Mouse (Mus musculus): ENCODE measurements around the gene Ccdc51. TPM values are rescaled to one million over a fixed set of nuclear protein-coding genes. Genes with fewer than 3 reads are reported as not detected.
A peak's percentile ranks its signal among the peaks of the same experiment; 100 is the strongest.

Ccdc51 gene
- polyA plus RNA-seq, 1 experiment from 2014 or later, result 13.4 TPM

DNA sequence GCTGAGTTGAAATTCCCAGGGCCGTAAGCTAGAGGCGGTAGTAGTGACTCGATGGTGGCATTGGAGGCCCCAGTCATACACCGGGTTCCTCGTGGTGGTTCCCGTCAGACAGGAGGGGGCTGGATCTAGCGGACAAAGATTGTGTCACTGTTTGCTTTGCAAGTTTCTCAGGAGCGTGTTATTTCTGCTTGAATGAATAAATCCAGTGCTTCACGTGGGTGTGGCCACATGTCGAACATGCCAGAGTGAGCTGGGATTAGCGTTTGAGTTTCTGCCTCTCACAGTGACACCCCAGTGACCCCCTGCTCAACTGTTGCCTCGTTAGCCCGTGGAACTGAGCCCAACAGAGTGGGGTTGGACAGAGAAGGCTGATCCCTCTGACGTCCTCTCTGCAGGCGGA, 8.2 kb downstream of the Ccdc51 start:
- Histone ChIP-seq H3K9ac (ENCODE audit: low read length) (no peak overlapping the region), H3K9me3 (ENCODE audit: control insufficient read depth, low read length) (no peaks in the 10 kb centered on the region), H3K4me1 (ENCODE audit: control insufficient read depth, insufficient read depth, low read length) (peaks cover 10% of the 10 kb centered on the region), H3K4me2 (ENCODE audit: low read depth) (no peak overlapping the region), H3K4me3 (ENCODE audit: low read depth, low read length) (no peak overlapping the region), H3K36me3 (ENCODE audit: control insufficient read depth, insufficient read depth, low read length) (peaks cover 2% of the 10 kb centered on the region; the same call in 1 of the 2 replicates), H3K27me3 (ENCODE audit: control insufficient read depth, insufficient read depth, low read length) (no peaks in the 10 kb centered on the region), H3K27ac (ENCODE audit: low read depth, low read length) (no peak overlapping the region)
- DNase-seq (ENCODE audit: low spot score), result no peak
- no peak for ATAC-seq (ENCODE audit: insufficient read depth, low FRiP score, low TSS enrichment)
- WGBS, result 83% methylated on average over 15 of the region's 15 CpGs

DNA sequence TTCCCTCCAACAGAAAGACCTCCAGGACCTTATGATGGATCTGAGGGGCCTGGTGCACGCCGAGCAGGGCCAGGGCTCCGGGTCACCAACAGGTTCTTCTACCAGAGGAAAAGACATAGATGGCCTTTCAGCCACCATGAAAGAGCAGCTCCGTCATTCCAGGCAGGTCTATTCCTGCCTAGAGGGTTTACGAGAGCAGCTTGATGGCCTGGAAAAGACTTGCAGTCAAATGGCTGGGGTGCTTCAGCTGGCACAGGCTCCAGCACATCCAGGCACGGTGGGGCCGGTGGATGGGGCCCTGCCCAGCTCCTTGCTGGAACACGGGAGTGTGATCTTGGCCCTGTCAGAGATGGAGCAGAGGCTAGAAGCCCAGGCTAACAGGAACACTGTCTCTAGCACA, 9.5 kb downstream of the Ccdc51 start:
- DNase-seq (ENCODE audit: low spot score), result no peak
- H3K4me2 ChIP-seq (ENCODE audit: low read depth), result no peak overlapping the region
- H3K36me3 ChIP-seq (ENCODE audit: control insufficient read depth, insufficient read depth, low read length), result peaks cover 2% of the 10 kb centered on the region; the same call in 1 of the 2 replicates
- no peak for ATAC-seq (ENCODE audit: insufficient read depth, low FRiP score, low TSS enrichment)
- no peaks in the 10 kb centered on the region for H3K9me3 ChIP-seq (ENCODE audit: control insufficient read depth, low read length)
- WGBS, result 94% methylated on average over 8 of the region's 8 CpGs
- no peak overlapping the region for H3K9ac ChIP-seq (ENCODE audit: low read length)
- peaks cover 12% of the 10 kb centered on the region for H3K4me1 ChIP-seq (ENCODE audit: control insufficient read depth, insufficient read depth, low read length)
- H3K27ac ChIP-seq (ENCODE audit: low read depth, low read length), result no peak overlapping the region
- no peak overlapping the region for H3K4me3 ChIP-seq (ENCODE audit: low read depth, low read length)
- no peaks in the 10 kb centered on the region for H3K27me3 ChIP-seq (ENCODE audit: control insufficient read depth, insufficient read depth, low read length)

DNA sequence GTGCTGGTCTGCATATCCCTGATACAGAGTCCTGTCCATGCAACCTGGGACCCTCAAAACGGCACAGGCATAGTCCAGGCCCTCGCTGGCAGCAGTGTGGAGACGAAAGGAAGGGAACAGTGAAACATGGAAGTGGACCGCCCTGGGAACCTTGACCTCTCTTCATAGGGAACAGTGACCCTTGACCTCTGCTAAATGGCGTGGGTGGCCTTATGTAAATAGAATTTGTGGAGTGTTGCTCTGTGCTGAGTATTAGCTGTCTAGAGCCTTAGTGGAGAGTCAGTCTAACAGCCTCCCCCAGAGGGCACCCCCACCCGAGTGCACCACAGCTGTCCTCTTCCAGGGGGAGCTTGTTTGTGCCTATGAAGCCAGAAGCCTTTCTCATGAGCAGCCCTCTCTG, 10.5 kb downstream of the Ccdc51 start:
- no peaks in the 10 kb centered on the region for H3K27me3 ChIP-seq (ENCODE audit: control insufficient read depth, insufficient read depth, low read length)
- DNase-seq (ENCODE audit: low spot score), result no peak
- no peak overlapping the region for H3K4me3 ChIP-seq (ENCODE audit: low read depth, low read length)
- H3K9me3 ChIP-seq (ENCODE audit: control insufficient read depth, low read length), result no peaks in the 10 kb centered on the region
- WGBS, result 41% methylated on average over 6 of the region's 6 CpGs
- peaks cover 2% of the 10 kb centered on the region; the same call in 1 of the 2 replicates for H3K36me3 ChIP-seq (ENCODE audit: control insufficient read depth, insufficient read depth, low read length)
- H3K4me2 ChIP-seq (ENCODE audit: low read depth), result no peak overlapping the region
- peaks cover 22% of the 10 kb centered on the region for H3K4me1 ChIP-seq (ENCODE audit: control insufficient read depth, insufficient read depth, low read length)
- no peak overlapping the region for H3K9ac ChIP-seq (ENCODE audit: low read length)
- H3K27ac ChIP-seq (ENCODE audit: low read depth, low read length), result no peak overlapping the region
- ATAC-seq (ENCODE audit: insufficient read depth, low FRiP score, low TSS enrichment), result no peak

DNA sequence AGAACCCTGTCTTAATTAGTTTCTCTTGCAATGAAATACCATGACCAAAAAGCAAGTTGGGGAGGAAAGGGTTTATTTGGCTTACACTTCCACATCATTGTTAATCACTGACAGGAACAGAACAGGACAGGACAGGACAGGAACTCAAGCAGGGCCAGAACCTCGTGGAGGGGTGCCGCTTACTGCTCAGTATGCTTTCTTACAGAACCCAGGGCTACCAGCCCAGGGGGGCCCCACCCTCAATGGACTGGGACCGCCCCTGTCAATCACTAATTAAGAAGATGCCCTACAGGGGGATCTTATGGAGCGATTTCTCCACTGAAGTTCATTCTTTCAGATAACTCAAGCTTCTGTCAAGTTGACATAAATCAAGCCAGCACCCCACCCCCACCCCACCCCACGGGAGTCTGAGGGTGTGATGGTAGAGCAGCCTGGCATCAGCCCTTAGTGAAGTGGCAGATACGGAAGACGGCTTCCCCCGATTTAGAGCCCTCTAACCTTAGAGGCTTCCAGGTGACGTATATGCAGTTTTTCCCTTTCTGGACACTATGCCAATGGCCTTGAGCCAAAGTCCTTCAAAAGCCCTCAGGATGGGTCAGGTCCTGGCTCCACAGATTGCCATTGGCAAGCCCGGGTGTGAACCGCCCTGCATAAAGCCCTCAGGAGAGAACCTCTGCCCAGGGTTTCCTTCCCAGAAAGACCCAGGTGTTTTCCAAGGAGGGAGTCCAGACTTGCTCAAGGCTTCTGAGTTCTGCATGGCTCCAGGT, 11.7 kb downstream of the Ccdc51 start:
- H3K9me3 ChIP-seq (ENCODE audit: control insufficient read depth, low read length), result no peaks in the 10 kb centered on the region
- DNase-seq (ENCODE audit: low spot score) (no peak), ATAC-seq (ENCODE audit: insufficient read depth, low FRiP score, low TSS enrichment) (no peak)
- peaks cover 30% of the 10 kb centered on the region for H3K4me1 ChIP-seq (ENCODE audit: control insufficient read depth, insufficient read depth, low read length)
- WGBS, result 18% methylated on average over 11 of the region's 11 CpGs
- peak overlapping the region; percentile 71; the same call in 1 of the 2 replicates for H3K4me3 ChIP-seq (ENCODE audit: low read depth, low read length)
- H3K4me2 ChIP-seq (ENCODE audit: low read depth), result peak overlapping the region; percentile 92
- peak overlapping the region; percentile 100 for H3K27ac ChIP-seq (ENCODE audit: low read depth, low read length)
- no peaks in the 10 kb centered on the region for H3K27me3 ChIP-seq (ENCODE audit: control insufficient read depth, insufficient read depth, low read length)
- H3K9ac ChIP-seq (ENCODE audit: low read length), result peak overlapping the region; percentile 96
- peaks cover 2% of the 10 kb centered on the region; the same call in 1 of the 2 replicates for H3K36me3 ChIP-seq (ENCODE audit: control insufficient read depth, insufficient read depth, low read length)

DNA sequence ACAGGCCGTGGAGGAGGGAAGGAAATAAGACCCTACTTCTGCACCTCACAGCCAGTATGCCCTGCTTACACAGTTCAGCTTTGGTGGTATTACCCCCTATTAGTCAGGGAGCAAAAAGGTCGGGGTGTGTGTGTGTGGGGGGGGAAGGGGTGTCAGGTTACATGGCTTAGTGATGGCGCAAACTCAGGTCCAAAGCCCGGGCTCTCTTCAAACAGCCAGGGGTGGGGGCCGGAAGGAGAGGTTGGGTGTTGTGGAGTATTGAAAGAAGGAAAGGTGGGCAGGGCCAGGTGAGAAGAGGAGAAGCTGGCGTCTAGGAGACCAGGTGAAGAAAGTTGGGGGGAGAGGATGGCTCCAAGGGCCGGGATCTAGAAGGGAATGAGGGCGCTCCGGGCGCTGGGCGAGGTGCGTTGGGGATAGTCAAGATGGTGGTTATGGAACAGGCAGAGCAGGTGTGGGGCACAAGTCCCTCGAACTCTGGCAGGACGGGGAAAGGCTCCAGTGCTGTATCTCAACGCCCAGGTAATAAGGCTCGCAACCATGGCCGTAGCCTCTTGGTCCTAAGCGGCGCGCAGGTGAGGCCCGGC, 12.4 kb downstream of the Ccdc51 start:
- H3K4me1 ChIP-seq (ENCODE audit: control insufficient read depth, insufficient read depth, low read length), result peaks cover 34% of the 10 kb centered on the region
- ATAC-seq (ENCODE audit: insufficient read depth, low FRiP score, low TSS enrichment), result no peak
- peak overlapping the region; percentile 92 for H3K4me2 ChIP-seq (ENCODE audit: low read depth)
- peaks cover 2% of the 10 kb centered on the region; the same call in 1 of the 2 replicates for H3K36me3 ChIP-seq (ENCODE audit: control insufficient read depth, insufficient read depth, low read length)
- peak overlapping the region; percentile 100 for H3K27ac ChIP-seq (ENCODE audit: low read depth, low read length)
- H3K27me3 ChIP-seq (ENCODE audit: control insufficient read depth, insufficient read depth, low read length), result no peaks in the 10 kb centered on the region
- WGBS, result under 1% methylated on average over 21 of the region's 21 CpGs
- peak overlapping the region; percentile 96 for H3K9ac ChIP-seq (ENCODE audit: low read length)
- DNase-seq (ENCODE audit: low spot score), result peak; percentile 53
- no peaks in the 10 kb centered on the region for H3K9me3 ChIP-seq (ENCODE audit: control insufficient read depth, low read length)
- H3K4me3 ChIP-seq (ENCODE audit: low read depth, low read length), result peak overlapping the region; percentile 71

DNA sequence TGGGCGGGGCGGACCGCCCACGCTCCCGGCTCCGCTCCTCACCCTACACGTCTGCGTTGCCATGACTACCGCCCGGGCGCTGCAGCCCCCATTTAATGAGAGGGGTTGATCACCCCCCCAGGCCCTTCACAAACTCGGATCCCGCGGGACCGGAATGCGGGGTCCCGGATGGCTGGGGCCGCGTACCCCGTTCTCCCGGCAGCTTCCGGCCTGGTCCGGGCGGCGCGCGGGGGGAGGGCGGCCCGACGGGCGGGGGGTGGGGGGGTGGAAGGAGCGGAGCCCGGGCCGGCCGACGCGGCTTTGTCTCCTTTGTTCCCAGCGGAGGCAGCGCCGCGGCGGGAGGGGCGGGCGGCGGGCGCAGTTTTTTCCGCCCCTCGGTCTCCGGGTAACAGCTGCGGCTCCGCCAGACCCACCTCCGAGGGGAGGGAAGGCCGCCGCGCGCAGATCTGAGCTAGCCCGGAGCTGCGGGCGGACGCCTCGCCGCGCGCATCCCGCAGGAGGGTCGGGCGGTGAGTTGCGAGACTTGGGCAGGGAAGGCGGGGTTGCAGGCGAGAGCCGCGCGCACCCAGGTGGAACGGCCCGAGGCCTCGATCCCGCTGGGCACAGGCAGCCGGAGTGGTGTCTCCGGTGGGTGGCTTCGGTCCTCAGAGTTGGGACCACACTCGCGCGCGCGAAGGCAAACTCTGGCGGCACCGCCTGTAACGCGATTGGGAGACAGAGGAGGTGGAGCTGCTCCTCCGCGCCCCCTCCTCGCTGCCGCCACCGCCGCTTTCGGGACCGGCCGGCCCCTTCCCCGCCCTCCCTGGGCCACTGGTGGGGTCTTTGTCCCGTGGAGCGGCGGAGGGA, 13.1 kb downstream of the Ccdc51 start, which contains the start of gene Plxnb1:
Gene Plxnb1 (plus strand): TSS at position 253 of the 846 bp plus-strand sequence.
- H3K4me1 ChIP-seq (ENCODE audit: control insufficient read depth, insufficient read depth, low read length), result peaks cover 34% of the 10 kb centered on the region
- under 1% methylated on average over 85 of the region's 102 CpGs for WGBS

DNA sequence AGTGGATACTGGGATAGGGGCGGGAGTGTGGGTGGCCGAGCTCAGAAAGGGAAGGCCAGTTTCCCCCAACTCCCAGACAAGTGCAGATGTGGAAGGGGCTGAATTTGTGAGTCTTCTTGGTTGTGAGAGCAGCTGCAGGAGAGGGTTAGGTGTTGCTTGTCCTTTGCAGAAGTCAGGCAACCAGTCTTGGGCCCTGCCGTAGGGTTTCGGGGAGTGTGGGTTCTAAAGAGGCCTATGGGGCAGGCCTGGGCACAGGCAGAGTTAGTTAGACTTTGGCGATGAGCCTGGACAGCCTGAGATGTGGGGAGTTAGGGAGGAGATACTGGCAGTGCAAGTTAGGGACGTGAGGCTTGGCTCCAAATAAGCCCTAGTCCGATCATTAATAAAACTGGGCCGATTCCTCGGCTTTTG, 14.0 kb downstream of the Ccdc51 start:
- Histone ChIP-seq H3K4me3 (ENCODE audit: low read depth, low read length) (peak overlapping the region; percentile 71), H3K27ac (ENCODE audit: low read depth, low read length) (peak overlapping the region; percentile 100), H3K9me3 (ENCODE audit: control insufficient read depth, low read length) (no peaks in the 10 kb centered on the region), H3K4me2 (ENCODE audit: low read depth) (peak overlapping the region; percentile 92), H3K9ac (ENCODE audit: low read length) (peak overlapping the region; percentile 96), H3K27me3 (ENCODE audit: control insufficient read depth, insufficient read depth, low read length) (no peaks in the 10 kb centered on the region), H3K36me3 (ENCODE audit: control insufficient read depth, insufficient read depth, low read length) (peaks cover 5% of the 10 kb centered on the region), H3K4me1 (ENCODE audit: control insufficient read depth, insufficient read depth, low read length) (peaks cover 34% of the 10 kb centered on the region)
- 12% methylated on average over 9 of the region's 9 CpGs for WGBS
- DNase-seq (ENCODE audit: low spot score) (peak; percentile 48), ATAC-seq (ENCODE audit: insufficient read depth, low FRiP score, low TSS enrichment) (no peak)

More for the DNA sequence above, 13.1 kb downstream of the Ccdc51 start, which contains the start of gene Plxnb1:
- H3K27ac ChIP-seq (ENCODE audit: low read depth, low read length), result peak within 1 kb of the TSS; percentile 100
- H3K27me3 ChIP-seq (ENCODE audit: control insufficient read depth, insufficient read depth, low read length), result no peaks in the 10 kb centered on the region
- H3K9ac ChIP-seq (ENCODE audit: low read length), result peak within 1 kb of the TSS; percentile 96
- peak; percentile 77 for ATAC-seq (ENCODE audit: insufficient read depth, low FRiP score, low TSS enrichment)
- DNase-seq (ENCODE audit: low spot score), result peak; percentile 85
- H3K9me3 ChIP-seq (ENCODE audit: control insufficient read depth, low read length), result no peaks in the 10 kb centered on the region
- H3K36me3 ChIP-seq (ENCODE audit: control insufficient read depth, insufficient read depth, low read length), result peaks cover 5% of the 10 kb centered on the region
- H3K4me2 ChIP-seq (ENCODE audit: low read depth), result peak within 1 kb of the TSS; percentile 92
- peak within 1 kb of the TSS; percentile 71 for H3K4me3 ChIP-seq (ENCODE audit: low read depth, low read length)

DNA sequence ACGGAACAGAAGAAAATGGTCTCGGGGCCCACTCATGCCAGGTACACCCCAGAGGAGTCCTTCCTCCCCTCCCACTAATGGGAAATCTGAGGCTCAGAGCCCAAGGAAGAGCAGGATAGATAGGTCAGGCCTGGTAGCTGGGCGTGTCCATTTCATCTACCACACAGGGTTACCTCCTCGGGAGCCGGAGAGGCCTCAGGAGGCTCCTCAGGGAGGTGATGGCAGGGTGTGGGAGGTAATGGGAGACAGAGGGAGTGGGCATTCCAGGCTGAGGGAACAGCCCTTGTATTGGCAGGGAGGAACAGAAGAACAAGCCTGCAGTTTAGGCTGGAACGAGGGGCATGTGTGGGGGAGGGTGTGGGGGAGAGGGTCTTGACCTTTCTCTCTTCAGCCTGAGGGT, 14.6 kb downstream of the Ccdc51 start:
- 23% methylated on average over 6 of the region's 6 CpGs for WGBS
- H3K9me3 ChIP-seq (ENCODE audit: control insufficient read depth, low read length), result no peaks in the 10 kb centered on the region
- peak overlapping the region; percentile 71 for H3K4me3 ChIP-seq (ENCODE audit: low read depth, low read length)
- H3K4me2 ChIP-seq (ENCODE audit: low read depth), result peak overlapping the region; percentile 92
- no peak for ATAC-seq (ENCODE audit: insufficient read depth, low FRiP score, low TSS enrichment)
- DNase-seq (ENCODE audit: low spot score), result peak; percentile 35
- H3K9ac ChIP-seq (ENCODE audit: low read length), result peak overlapping the region; percentile 96
- no peaks in the 10 kb centered on the region for H3K27me3 ChIP-seq (ENCODE audit: control insufficient read depth, insufficient read depth, low read length)
- peaks cover 6% of the 10 kb centered on the region for H3K36me3 ChIP-seq (ENCODE audit: control insufficient read depth, insufficient read depth, low read length)
- H3K4me1 ChIP-seq (ENCODE audit: control insufficient read depth, insufficient read depth, low read length), result peaks cover 34% of the 10 kb centered on the region
- H3K27ac ChIP-seq (ENCODE audit: low read depth, low read length), result peak overlapping the region; percentile 100

All from neural tube, embryonic 11.5 days (tissue).